Mouse (Mus musculus) T-helper 2 cell (primary cell): ENCODE measurements around the gene Zfp831.

Experiments
- in situ Hi-C: fragments of 300-600 bp; cut with MboI, MseI; formaldehyde crosslinking; loops from one replicate; pipeline ENCODE4 v1.15.1; 2025; ENCODE audit warnings: high pct_unique_total_duplicates

The Zfp831 gene

GRCm38 (mm10) chr2:174643448-174644144 is at the start of gene Zfp831:
Gene Zfp831, plus strand, starts transcription at chr2:174643534.
- in situ Hi-C loops = no loop called here

GRCm38 (mm10) chr2:174594965-174595364 is 48.4 kb upstream of the Zfp831 start:
- in situ Hi-C loops = no loop called here

GRCm38 (mm10) chr2:174595611-174596010 is 47.7 kb upstream of the Zfp831 start:
- in situ Hi-C loops = no loop called here

- in situ Hi-C loops = no loop called here
Measured at GRCm38 (mm10) chr2:174596457-174596856, 46.9 kb upstream of the Zfp831 start.

GRCm38 (mm10) chr2:174598451-174598850 is 44.9 kb upstream of the Zfp831 start:
- in situ Hi-C loops = no loop called here

- in situ Hi-C loops = no loop called here
Measured at GRCm38 (mm10) chr2:174599071-174599635, 44.2 kb upstream of the Zfp831 start.

- in situ Hi-C loops = no loop called here
Measured at GRCm38 (mm10) chr2:174599853-174600271, 43.5 kb upstream of the Zfp831 start.

GRCm38 (mm10) chr2:174601938-174602685 is 41.2 kb upstream of the Zfp831 start:
- in situ Hi-C loops = no loop called here

- in situ Hi-C loops = no loop called here
Measured at GRCm38 (mm10) chr2:174603321-174603720, 40.0 kb upstream of the Zfp831 start.

- in situ Hi-C loops = no loop called here
Measured at GRCm38 (mm10) chr2:174605020-174605419, 38.3 kb upstream of the Zfp831 start.

GRCm38 (mm10) chr2:174605442-174606087 is 37.8 kb upstream of the Zfp831 start:
- in situ Hi-C loops = no loop called here

GRCm38 (mm10) chr2:174606376-174606775 is 37.0 kb upstream of the Zfp831 start:
- in situ Hi-C loops = no loop called here

- in situ Hi-C loops = no loop called here
Measured at GRCm38 (mm10) chr2:174609892-174610291, 33.4 kb upstream of the Zfp831 start.

GRCm38 (mm10) chr2:174612386-174613063 is 30.8 kb upstream of the Zfp831 start:
- in situ Hi-C loops = no loop called here

GRCm38 (mm10) chr2:174613221-174613620 is 30.1 kb upstream of the Zfp831 start:
- in situ Hi-C loops = no loop called here

- in situ Hi-C loops = no loop called here
Measured at GRCm38 (mm10) chr2:174613921-174614441, 29.4 kb upstream of the Zfp831 start.

- in situ Hi-C loops = no loop called here
Measured at GRCm38 (mm10) chr2:174621881-174622280, 21.5 kb upstream of the Zfp831 start.

- in situ Hi-C loops = no loop called here
Measured at GRCm38 (mm10) chr2:174624430-174624829, 18.9 kb upstream of the Zfp831 start.

- in situ Hi-C loops = no loop called here
Measured at GRCm38 (mm10) chr2:174627021-174627420, 16.3 kb upstream of the Zfp831 start.

GRCm38 (mm10) chr2:174629299-174629850 is 14.0 kb upstream of the Zfp831 start:
- in situ Hi-C loops = no loop called here

GRCm38 (mm10) chr2:174636750-174637149 is 6.6 kb upstream of the Zfp831 start:
- in situ Hi-C loops = no loop called here
